Mouse (Mus musculus): ENCODE data around the gene Map4k4. TPM values are rescaled to one million over a fixed set of nuclear protein-coding genes. Genes with fewer than 3 reads are reported as not detected.

Gene Map4k4
- total RNA-seq, 2 experiments from 2014 or later, result 103 to 130 TPM

- DNase-seq (ENCODE audit: low spot score in 2 of 2), result no peak
- intact Hi-C loops (cut with DNase I), result loop anchor here (5.0 to 10.0 kb wide), 2 partner anchors 216 to 293 kb away; no protein-coding TSS in a partner anchor
Observed at GRCm38 (mm10) chr1:39980314-39981290, 79.9 kb downstream of the Map4k4 start.

GRCm38 (mm10) chr1:39981970-39982369 lies 81.3 kb downstream of the Map4k4 start:
- intact Hi-C loops (cut with DNase I), result loop anchor here (5.0 to 10.0 kb wide), 2 partner anchors 217 to 295 kb away; no protein-coding TSS in a partner anchor
- no peak for DNase-seq (ENCODE audit: low spot score in 2 of 2)

GRCm38 (mm10) chr1:39982727-39983487 lies 82.2 kb downstream of the Map4k4 start:
- intact Hi-C loops (cut with DNase I), result loop anchor here (5.0 to 10.0 kb wide), 2 partner anchors 218 to 296 kb away; no protein-coding TSS in a partner anchor

GRCm38 (mm10) chr1:39984331-39984730 lies 83.6 kb downstream of the Map4k4 start:
- intact Hi-C loops (cut with DNase I), result loop anchor here (5.0 to 10.0 kb wide), 2 partner anchors 220 to 297 kb away; no protein-coding TSS in a partner anchor
- DNase-seq (ENCODE audit: low spot score in 2 of 2), result no peak

More at GRCm38 (mm10) chr1:39982727-39983487, 82.2 kb downstream of the Map4k4 start:
- DNase-seq (ENCODE audit: low spot score in 2 of 2), result no peak

GRCm38 (mm10) chr1:39986820-39987219 lies 86.1 kb downstream of the Map4k4 start:
- intact Hi-C loops (cut with DNase I), result loop anchor here (10.0 kb wide), 1 partner anchor 222 kb away; no protein-coding TSS in a partner anchor
- DNase-seq (ENCODE audit: low spot score in 2 of 2), result no peak

- intact Hi-C loops (cut with DNase I), result loop anchor here (10.0 kb wide), 1 partner anchor 224 kb away; no protein-coding TSS in a partner anchor
Observed at GRCm38 (mm10) chr1:39988841-39989240, 88.1 kb downstream of the Map4k4 start.

GRCm38 (mm10) chr1:39990041-39990440 lies 89.3 kb downstream of the Map4k4 start:
- no peak for DNase-seq (ENCODE audit: low spot score in 2 of 2)
- intact Hi-C loops (cut with DNase I), result no loop called here

More at GRCm38 (mm10) chr1:39988841-39989240, 88.1 kb downstream of the Map4k4 start:
- peak; percentile 66 to 69 for DNase-seq (ENCODE audit: low spot score in 2 of 2)

- intact Hi-C loops (cut with DNase I), result no loop called here
- no peak for DNase-seq (ENCODE audit: low spot score in 2 of 2)
Observed at GRCm38 (mm10) chr1:39993921-39994320, 93.2 kb downstream of the Map4k4 start.

GRCm38 (mm10) chr1:39995593-39995992 lies 94.9 kb downstream of the Map4k4 start:
- intact Hi-C loops (cut with DNase I), result no loop called here
- DNase-seq (ENCODE audit: low spot score in 2 of 2), result no peak

GRCm38 (mm10) chr1:40000476-40000875 lies 99.8 kb downstream of the Map4k4 start:
- intact Hi-C loops (cut with DNase I), result no loop called here
- DNase-seq (ENCODE audit: low spot score in 2 of 2), result no peak

GRCm38 (mm10) chr1:40000899-40001298 lies 100.2 kb downstream of the Map4k4 start:
- intact Hi-C loops (cut with DNase I), result no loop called here
- DNase-seq (ENCODE audit: low spot score in 2 of 2), result peak in 1 of 2 experiments; percentile 61

- intact Hi-C loops (cut with DNase I), result no loop called here
Observed at GRCm38 (mm10) chr1:40002129-40002727, 101.5 kb downstream of the Map4k4 start.

GRCm38 (mm10) chr1:40006043-40006651 lies 105.4 kb downstream of the Map4k4 start:
- intact Hi-C loops (cut with DNase I), result loop anchor here (5.0 kb wide), 1 partner anchor 81 kb away; no protein-coding TSS in a partner anchor
- no peak for DNase-seq (ENCODE audit: low spot score in 2 of 2)

More at GRCm38 (mm10) chr1:40002129-40002727, 101.5 kb downstream of the Map4k4 start:
- DNase-seq (ENCODE audit: low spot score in 2 of 2), result no peak

GRCm38 (mm10) chr1:40007962-40008471 lies 107.3 kb downstream of the Map4k4 start:
- DNase-seq (ENCODE audit: low spot score in 2 of 2), result no peak
- intact Hi-C loops (cut with DNase I), result loop anchor here (5.0 kb wide), 1 partner anchor 79 kb away; no protein-coding TSS in a partner anchor

GRCm38 (mm10) chr1:40012696-40013095 lies 112.0 kb downstream of the Map4k4 start:
- no peak for DNase-seq (ENCODE audit: low spot score in 2 of 2)
- intact Hi-C loops (cut with DNase I), result loop anchor here (5.0 kb wide), 1 partner anchor 365 kb away; no protein-coding TSS in a partner anchor

GRCm38 (mm10) chr1:40015066-40015678 lies 114.5 kb downstream of the Map4k4 start:
- no peak for DNase-seq (ENCODE audit: low spot score in 2 of 2)
- intact Hi-C loops (cut with DNase I), result no loop called here

- no peak for DNase-seq (ENCODE audit: low spot score in 2 of 2)
- intact Hi-C loops (cut with DNase I), result no loop called here
Observed at GRCm38 (mm10) chr1:40021617-40022016, 120.9 kb downstream of the Map4k4 start.

Data from left cerebral cortex, postnatal 36 days (tissue).